Comparison of ENCODE assay signal across 14 mouse cellular contexts in the genomic region with DNA sequence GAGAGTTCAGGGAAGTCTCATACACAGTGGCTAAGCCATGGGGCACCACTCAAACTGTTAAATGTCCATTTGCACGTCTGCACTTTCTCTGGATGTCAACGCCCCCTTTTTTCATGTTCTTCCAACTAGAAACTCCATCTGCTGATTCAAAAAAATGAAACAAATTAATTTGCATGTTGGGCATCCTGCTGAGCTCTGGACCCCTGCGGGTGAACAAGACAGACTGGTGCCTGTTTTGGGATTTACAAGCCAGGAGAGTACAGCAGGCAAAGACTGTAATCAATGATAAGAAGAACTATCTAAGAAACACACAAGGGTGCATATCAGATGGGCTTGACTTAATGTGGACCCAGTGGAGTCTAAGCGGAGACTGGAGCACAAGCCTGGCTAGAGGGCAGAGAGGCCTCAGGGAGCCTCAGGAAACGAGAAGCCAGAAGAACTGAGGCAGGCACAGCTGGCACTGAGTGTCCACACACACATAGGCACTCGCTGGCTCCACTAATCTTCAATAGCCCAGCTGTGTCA.
"Had no signal": no experiment of that assay in that cellular context is flagged by ENCODE, and none has a peak within 500 bp of the region (broad histone marks: within the 10 kb centered on the region; RNA-seq: fewer than 3 reads in every experiment).

No protein-coding gene starts in this region.

- H3K36me3 ChIP-seq: limb, embryonic 12.5 days; midbrain, embryonic 10.5 days; neural tube, embryonic 12.5 days; stomach, embryonic 15.5 days had no signal

- H3K9ac ChIP-seq: limb, embryonic 12.5 days; neural tube, embryonic 12.5 days; stomach, embryonic 15.5 days had no signal

- H3K27ac ChIP-seq: limb, embryonic 12.5 days; midbrain, embryonic 10.5 days; neural tube, embryonic 12.5 days; stomach, embryonic 15.5 days had no signal

- DNase-seq: kidney, adult 18-20 months; kidney, postnatal 14 days; lung, adult 2 months; lung, postnatal 36 days; midbrain, embryonic 14.5 days; spleen, adult 18-20 months; thymus, adult 2 months; thymus, postnatal 25 days had no signal

- ATAC-seq: lung, postnatal 0 days had no signal

- H3K4me1 ChIP-seq: limb, embryonic 12.5 days; neural tube, embryonic 12.5 days; stomach, embryonic 15.5 days had no signal

- H3K4me3 ChIP-seq: limb, embryonic 12.5 days; midbrain, embryonic 10.5 days; myocyte; neural tube, embryonic 12.5 days; stomach, embryonic 15.5 days had no signal

- H3K27me3 ChIP-seq: limb, embryonic 12.5 days; neural tube, embryonic 12.5 days; stomach, embryonic 15.5 days had no signal

- H3K4me2 ChIP-seq: limb, embryonic 12.5 days; neural tube, embryonic 12.5 days; stomach, embryonic 15.5 days had no signal

- H3K9me3 ChIP-seq: limb, embryonic 12.5 days; midbrain, embryonic 10.5 days; neural tube, embryonic 12.5 days; stomach, embryonic 15.5 days had no signal
